ENCODE assay signal across 22 mouse cellular contexts in the genomic region with DNA sequence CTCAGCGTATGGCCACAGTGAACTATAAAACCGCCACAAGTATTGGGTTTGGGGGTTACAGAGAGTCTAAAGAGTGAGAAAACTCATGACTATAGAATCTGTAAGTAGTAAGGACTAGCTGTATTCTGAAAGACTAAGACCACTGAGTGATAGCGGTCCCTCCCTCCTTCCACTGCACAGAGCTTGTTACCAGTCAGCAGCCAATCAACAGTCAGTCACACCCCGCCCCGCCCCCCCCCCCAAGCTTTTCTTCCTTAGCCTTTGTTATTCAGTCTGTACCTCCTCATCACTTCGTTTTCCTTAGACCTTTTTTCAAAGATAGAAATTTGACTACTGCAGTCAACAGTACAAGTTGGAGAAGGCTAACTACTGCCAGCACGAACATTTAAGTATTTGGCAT. TPM values are rescaled to one million over a fixed set of nuclear protein-coding genes. Genes with fewer than 3 reads are reported as not detected.
DNase-seq lines count a peak whose midpoint lies in the region; ATAC-seq and TF ChIP-seq lines count a peak whose summit lies in the region.
"Had no signal": no experiment of that assay in that cellular context is flagged by ENCODE, and none has a peak within 500 bp of the region (broad histone marks: within the 10 kb centered on the region; RNA-seq: fewer than 3 reads in every experiment).

No protein-coding gene starts in this region.

- H3K27ac ChIP-seq in testis, adult 2 months (ENCODE audit: control insufficient read depth, insufficient read depth, low read depth, low read length), result peak overlapping the region; percentile 62; the same call in 1 of the 2 replicates
- H3K27ac ChIP-seq: embryonic facial prominence, embryonic 10.5 days; embryonic facial prominence, embryonic 12.5 days; forebrain, embryonic 13.5 days; forebrain, embryonic 15.5 days had no signal

- no peaks in the 10 kb centered on the region for H3K9me3 ChIP-seq in E14TG2a.4 (ENCODE audit: low read length)
- H3K9me3 ChIP-seq: embryonic facial prominence, embryonic 10.5 days; embryonic facial prominence, embryonic 12.5 days; forebrain, embryonic 13.5 days; forebrain, embryonic 15.5 days had no signal

- DNase-seq in testis, postnatal 10 days (ENCODE audit: low spot score), result no peak
- DNase-seq in ES-CJ7 (ENCODE audit: low read depth, low spot score), result peak; percentile 70
- DNase-seq in ZHBTc4 (ENCODE audit: low read depth, low spot score), result peak; percentile 56
- DNase-seq in urinary bladder, postnatal 4 days (ENCODE audit: low spot score in 2 of 2), result no peak
- no peak for DNase-seq in embryo, embryonic 10 days (ENCODE audit: low spot score)
- DNase-seq: adrenal gland, adult 2 months; adrenal gland, postnatal 10 days; adrenal gland, postnatal 25 days; cerebellum, adult 11 months; cerebellum, adult 18-20 months; cerebellum, adult 8-10 months; cerebellum, adult 9-11 months; cerebellum, postnatal 14 days; cerebellum, postnatal 36 days; forebrain, postnatal 0 days had no signal

- no peaks in the 10 kb centered on the region for H3K36me3 ChIP-seq in testis, adult 2 months (ENCODE audit: control insufficient read depth, insufficient read depth, low read length)
- H3K36me3 ChIP-seq in E14TG2a.4 (ENCODE audit: insufficient read depth, low read length), result peaks cover 11% of the 10 kb centered on the region; the same call in 1 of the 2 replicates
- H3K36me3 ChIP-seq: embryonic facial prominence, embryonic 10.5 days; embryonic facial prominence, embryonic 12.5 days; forebrain, embryonic 15.5 days had no signal

- no peak for TF ChIP-seq CTCF in testis, adult 2 months (IDR thresholded peaks at IDR 0.05; ENCODE audit: control insufficient read depth, insufficient read depth, insufficient replicate concordance, low read depth, low read length)
- TF ChIP-seq CTCF in E14TG2a.4 (conservative IDR thresholded peaks at IDR 0.05; ENCODE audit: low read length), result no peak

- no peaks in the 10 kb centered on the region for H3K27me3 ChIP-seq in testis, adult 2 months (ENCODE audit: control insufficient read depth, insufficient read depth, low read length)
- no peaks in the 10 kb centered on the region for H3K27me3 ChIP-seq in E14TG2a.4 (ENCODE audit: insufficient read depth, low read length)
- H3K27me3 ChIP-seq: embryonic facial prominence, embryonic 12.5 days; forebrain, embryonic 13.5 days; forebrain, embryonic 15.5 days had no signal

- peak overlapping the region; percentile 67 for H3K4me3 ChIP-seq in testis, adult 2 months (ENCODE audit: control insufficient read depth, low read depth, low read length)
- H3K4me3 ChIP-seq in E14TG2a.4 (replicated peaks; ENCODE audit: low read length), result peak overlapping the region; percentile 27; the same call in 1 of the 2 replicates
- H3K4me3 ChIP-seq: embryonic facial prominence, embryonic 10.5 days; embryonic facial prominence, embryonic 12.5 days; forebrain, embryonic 13.5 days; forebrain, embryonic 15.5 days had no signal

- no peak for ATAC-seq in megakaryocyte-erythroid progenitor cell, adult 5-6 weeks (replicated peaks; ENCODE audit: low FRiP score, low TSS enrichment, poor library complexity, severe bottlenecking)
- ATAC-seq: forebrain, embryonic 13.5 days; forebrain, embryonic 15.5 days; forebrain, postnatal 0 days had no signal

- no peak for TF ChIP-seq POLR2A in testis, adult 2 months (IDR thresholded peaks at IDR 0.05; ENCODE audit: control insufficient read depth, low read depth, low read length)

- H3K4me1 ChIP-seq in testis, adult 2 months (ENCODE audit: control insufficient read depth, insufficient read depth, low read length), result peaks cover 9% of the 10 kb centered on the region
- H3K4me1 ChIP-seq in E14TG2a.4 (replicated peaks; ENCODE audit: low read depth, low read length), result peaks cover 44% of the 10 kb centered on the region

RNA-seq across cellular contexts. Expression of gene Rbm26, which starts 1.9 kb away (rescaled TPM):
- polyA plus RNA-seq in testis, adult 2 months (2012; rRNA removed), result 16.3 and 20.9 TPM in 2 replicates
- 91.1 and 108 TPM in 2 replicates for total RNA-seq in megakaryocyte-erythroid progenitor cell, adult 5-6 weeks (2014; fragmentation: Nextera tagmentation)
- total RNA-seq in megakaryocyte-erythroid progenitor cell, adult 5-6 weeks (2017), result 78.5 and 93.4 TPM in 2 replicates

Comparison
In these comparisons a context has a peak if more than half of its experiments do, and no peak if none do; other contexts are left out.
1. DNase-seq: peak in ES-CJ7 (single experiment) and ZHBTc4 (single experiment); none in testis, postnatal 10 days (single experiment), urinary bladder, postnatal 4 days (0 of 2) and embryo, embryonic 10 days (single experiment).